Mouse (Mus musculus): ENCODE measurements around the gene Polk.

The Polk gene

DNA sequence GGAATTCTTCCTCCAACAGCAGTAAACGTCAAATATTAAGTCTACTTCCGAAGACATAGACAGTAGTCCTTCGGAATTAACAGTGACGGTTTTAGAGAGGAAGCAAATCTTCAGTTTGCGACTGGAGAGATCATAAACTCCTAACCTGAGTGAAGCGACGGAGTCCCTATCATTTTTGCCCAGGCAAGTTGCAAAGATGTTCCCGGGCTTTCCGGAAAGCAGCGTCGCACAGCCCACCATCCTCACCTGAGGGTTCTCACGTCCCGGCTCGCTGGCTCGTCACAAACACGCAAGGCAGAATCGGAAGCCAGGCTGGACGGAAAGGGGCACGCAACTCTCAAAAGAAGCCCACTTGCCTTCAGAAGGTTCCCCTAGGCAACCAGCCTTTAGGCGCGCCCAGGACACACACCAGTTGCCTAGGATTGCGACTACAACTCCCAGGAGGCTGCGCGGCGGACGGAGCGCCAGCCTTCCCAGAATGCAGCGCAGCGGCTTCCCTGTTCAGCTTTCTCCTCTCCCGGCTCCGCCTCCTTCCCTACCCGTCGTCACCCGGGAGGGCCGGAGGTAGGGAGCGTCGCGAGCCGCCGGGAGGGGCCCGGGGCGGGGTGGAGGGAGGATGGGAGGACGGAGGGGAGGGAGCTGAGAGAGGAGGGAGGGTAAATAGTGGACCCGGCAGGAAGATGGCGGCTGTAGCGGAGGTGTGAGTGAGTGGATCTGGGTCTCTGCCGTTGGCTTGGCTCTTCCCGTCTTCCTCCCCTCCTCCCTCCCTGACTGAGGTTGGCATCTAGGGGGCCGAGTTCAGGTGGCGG lies at the start of gene Polk, which contains the start of gene Col4a3bp:
Gene Polk, minus strand, starts transcription at position 499 of the 809 bp plus-strand sequence.
Gene Col4a3bp, plus strand, starts transcription at position 538 of the 809 bp plus-strand sequence.
- peak; percentile 95 for DNase-seq (ENCODE audit: low read depth, low spot score)

DNA sequence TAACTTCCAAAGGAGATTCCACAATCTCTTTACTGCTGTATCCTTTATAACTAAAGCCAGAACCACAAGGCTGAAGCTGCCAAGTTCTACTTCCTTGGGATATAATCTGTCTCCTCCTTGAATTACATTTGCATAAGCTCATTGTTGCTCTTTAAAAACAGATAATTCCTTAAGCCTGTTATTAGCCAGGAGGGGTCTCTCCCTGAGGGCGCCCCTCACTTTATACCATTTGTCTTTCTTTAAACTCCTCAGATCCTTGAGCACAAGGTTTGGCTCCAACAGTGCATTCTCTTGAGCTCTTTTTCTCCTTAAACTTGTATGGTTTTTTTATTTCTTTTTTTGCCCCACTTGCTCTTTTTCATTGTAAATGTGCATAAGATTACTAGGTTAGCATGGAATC lies 46.3 kb upstream of the Polk start:
- no peak for DNase-seq (ENCODE audit: low read depth, low spot score)

DNA sequence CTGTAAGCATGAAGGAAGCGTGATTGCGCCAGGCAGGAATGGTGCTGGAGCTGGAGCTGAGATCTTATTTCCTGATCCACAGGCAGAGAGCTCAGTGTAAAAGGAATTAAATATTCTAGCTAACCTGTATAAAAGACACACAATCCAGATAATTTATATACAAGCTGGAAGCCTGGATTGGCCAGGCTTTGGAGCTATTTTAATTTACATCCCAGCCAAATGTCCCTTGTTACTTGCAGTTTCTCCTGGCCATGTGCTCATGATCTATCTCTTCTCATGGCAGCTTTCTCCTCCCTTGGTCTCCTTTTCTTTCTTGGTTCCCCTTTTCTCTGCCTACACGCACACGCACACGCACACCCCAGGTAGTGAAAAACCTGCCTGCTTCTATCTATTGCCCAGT lies 44.2 kb upstream of the Polk start:
- DNase-seq (ENCODE audit: low read depth, low spot score) = no peak

DNA sequence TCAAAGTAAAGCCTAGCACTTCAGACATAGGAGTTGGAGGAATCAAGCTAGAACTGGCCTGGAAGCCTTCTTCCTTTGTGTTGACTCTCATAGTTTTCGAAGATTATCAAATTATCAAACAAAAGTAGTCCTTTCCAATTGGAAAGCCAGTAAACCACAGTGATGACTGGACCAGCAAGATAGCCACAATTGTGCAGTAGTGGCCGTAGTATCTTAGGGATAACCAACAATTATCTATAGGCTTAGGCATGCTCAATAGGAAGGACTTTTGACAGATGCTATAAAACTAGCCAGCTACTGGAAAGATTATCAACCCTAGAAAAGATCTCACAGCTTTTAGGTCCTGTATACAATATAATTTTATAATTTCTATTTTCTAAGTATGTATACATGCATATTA lies 41.8 kb upstream of the Polk start:
- DNase-seq (ENCODE audit: low read depth, low spot score) = no peak

DNA sequence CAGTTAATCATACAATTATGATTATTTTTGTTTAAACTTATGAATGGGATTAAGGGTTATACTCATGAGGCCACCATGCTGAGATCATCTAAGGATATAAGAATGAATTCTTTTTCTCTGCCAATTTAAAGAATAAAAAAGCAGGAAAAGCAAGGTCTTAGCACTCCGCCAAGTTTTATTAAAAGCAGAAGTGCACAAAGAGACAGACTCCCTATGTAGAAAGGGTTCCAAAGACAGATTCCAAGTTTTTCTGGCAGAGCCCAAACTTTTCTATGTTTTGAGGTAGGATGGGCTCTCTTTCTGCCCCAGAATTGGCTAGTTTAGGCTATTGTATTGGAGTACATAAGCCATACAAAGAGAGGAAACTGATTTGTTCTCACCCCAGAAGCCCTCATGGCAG lies 37.6 kb upstream of the Polk start:
- no peak for DNase-seq (ENCODE audit: low read depth, low spot score)

DNA sequence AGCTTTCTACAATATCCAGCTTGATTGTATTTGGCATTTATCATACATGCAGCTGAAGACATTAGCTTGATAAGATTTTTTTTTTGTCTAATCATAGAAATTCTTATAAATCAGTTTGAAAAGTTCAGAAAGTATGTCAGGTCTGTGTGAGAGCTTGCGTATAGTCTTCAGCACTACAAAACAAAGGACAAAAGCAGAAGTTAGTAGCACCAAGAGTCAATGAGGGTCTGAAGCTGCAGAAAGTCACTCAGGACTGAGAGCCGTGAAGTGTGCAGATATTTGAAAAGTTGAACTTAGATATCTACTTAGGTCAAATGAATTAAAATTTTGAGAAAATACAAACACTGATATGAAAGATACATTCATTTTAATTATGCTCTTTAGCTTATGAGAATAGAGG lies 36.7 kb upstream of the Polk start:
- no peak for DNase-seq (ENCODE audit: low read depth, low spot score)

DNA sequence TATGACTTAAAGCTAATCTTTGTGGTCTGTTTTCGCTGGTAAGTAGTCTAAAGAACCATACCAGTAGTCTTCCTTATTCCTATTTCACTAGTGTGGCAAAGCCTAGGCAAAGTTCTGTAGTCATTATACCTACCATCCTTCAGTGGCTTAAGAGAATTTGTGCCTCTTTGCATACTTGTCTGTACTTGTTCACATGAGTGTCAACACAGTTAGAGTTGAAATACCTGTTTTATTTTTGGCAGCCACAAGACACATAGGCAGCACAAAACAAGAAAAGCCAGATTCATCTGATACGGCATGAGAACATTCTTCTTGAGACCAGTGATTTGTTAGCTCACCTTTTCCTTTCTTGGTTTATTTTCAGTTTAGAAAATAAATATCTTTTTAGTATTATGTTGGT lies 31.8 kb upstream of the Polk start:
- DNase-seq (ENCODE audit: low read depth, low spot score) = no peak

DNA sequence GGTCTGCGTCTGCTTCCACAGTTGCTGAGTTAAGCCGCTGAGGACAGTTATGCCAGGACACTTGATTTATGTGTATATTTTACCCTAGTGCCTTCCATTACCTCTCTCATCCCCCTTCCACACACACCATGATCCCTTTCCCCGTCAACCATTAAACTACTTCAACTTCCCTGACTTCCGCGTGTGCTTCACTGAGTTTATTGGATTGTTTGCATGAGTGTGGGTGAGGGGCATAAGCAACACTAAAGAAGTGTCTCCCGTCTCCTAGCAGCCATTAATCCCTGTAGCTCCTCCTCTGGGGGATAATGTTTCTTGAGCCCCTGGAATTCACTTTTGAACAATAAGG lies 28.6 kb upstream of the Polk start:
- no peak for DNase-seq (ENCODE audit: low read depth, low spot score)

DNA sequence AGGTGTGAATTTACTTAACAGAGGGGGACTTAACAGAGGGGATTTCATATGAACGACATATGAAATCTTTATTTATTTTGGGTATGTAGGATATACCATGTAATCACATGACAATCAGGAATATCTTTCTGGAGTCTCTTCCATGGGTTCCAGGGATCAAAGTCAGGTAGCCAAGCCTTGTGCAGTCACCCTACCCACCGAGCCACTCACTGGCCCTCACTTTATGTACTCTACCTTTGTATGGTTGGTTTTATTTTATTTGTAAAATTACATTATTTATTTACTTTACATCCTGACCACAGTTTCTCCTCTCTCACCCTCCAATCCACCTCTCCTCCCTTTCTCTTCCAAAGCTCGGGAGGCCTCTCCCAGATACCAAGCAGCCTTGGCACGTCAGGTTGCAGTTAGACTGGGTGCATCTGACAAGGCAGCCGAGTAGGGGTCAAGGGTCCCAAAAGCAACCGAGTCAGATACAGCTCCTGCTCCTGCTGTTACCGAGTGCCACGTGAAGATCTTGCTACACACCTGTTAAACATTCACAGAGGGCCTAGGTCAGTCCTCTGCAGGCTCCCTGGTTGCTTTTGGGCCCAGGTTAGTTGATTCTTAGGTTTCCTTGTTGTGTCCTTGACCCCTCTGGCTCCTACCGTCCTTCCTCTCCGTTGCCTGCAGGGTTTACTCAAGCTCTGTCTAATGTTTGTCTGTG lies 28.1 kb upstream of the Polk start:
- no peak for DNase-seq (ENCODE audit: low read depth, low spot score)

DNA sequence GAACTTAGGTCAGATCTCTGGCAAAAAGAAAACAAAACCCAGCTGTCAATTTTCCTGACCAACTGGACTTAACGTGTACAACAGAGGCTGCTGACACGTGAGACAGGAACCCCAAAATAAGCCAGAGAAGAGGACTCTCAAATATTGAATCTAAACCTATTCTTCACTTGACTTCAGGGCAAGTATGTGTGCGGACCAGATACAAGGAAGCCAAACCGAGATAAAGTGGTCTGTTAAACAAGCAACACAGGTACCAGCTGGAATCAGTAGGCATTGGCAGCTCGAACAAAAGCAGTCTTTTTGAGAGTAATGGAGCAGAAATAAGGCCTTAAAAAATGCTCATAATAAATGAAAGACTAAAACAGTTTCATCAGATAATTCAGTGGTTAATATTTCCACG lies 25.6 kb upstream of the Polk start:
- DNase-seq (ENCODE audit: low read depth, low spot score) = no peak

DNA sequence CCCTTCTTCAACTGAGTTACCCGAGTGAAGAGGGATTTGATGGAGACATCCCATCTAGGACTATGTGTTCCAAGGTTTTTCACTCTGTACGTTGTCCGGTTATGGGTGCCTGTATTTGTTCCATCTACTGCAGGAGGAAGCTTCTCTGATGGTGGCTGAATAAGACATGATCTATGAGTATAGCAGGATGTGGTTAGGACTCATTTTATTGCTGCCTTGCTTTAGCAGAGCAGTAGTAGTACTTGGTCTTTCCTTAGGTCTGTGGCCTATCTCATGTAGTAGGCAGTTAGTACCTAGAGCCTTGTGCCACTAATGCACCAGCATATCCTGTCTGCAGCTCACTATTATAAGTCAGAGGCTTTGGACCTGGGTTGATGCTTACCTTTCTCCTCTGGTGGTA lies 12.7 kb upstream of the Polk start:
- no peak for DNase-seq (ENCODE audit: low read depth, low spot score)

DNA sequence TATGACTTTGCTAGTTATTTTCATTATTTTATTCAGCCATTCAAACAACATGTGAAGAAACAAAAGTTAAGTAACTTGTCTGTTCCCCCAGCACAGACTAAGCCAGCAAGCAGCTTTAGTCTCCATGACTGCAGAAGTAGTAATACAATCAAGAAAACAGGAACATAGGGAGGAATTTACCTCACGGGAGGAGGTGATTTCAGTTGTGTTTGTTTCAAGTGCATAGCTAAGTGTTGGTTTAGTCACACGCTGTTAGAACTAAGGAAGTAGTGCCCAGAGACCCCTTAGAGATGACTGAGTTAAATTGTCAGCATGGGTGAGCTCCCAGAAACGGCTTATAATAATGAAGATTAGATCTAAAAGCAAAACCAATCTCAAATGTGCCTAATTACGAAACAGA lies 5.6 kb upstream of the Polk start:
- DNase-seq (ENCODE audit: low read depth, low spot score) = no peak

DNA sequence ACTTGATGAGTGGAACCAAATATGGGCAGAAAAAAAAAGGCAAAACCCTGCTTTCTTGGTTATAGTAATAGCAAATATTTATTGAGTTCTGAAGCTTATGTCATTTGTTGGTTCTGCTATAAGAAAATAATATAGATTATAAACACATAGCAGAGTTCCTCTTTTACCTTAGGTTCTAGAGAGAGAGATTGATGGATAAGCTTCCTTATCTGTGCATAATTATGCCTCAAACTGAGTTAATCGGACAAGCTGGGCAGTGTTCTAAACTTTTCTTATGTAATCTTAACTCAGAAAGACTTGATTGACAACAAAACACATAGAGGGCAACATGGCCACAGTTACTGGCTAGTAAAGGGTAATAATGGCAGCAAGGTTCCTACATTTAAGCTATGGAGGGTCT lies 4.9 kb upstream of the Polk start:
- no peak for DNase-seq (ENCODE audit: low read depth, low spot score)

DNA sequence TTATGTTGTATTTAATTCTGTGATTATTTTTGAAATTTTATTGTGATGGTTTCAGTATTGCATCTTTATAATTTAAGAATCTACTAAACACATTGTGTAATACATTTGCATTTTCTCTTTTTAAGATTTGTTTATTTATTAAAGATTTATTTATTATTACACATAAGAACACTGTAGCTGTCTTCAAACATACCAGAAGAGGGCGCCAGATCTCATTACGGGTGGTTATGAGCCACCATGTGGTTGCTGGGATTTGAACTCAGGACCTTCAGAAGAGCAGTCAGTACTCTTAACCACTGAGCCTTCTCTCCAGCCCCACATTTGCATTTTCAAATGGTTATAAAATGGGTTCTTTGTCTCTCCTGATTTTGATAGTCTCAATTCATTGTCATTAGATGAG lies 2.1 kb upstream of the Polk start:
- peak; percentile 38 for DNase-seq (ENCODE audit: low read depth, low spot score)

DNA sequence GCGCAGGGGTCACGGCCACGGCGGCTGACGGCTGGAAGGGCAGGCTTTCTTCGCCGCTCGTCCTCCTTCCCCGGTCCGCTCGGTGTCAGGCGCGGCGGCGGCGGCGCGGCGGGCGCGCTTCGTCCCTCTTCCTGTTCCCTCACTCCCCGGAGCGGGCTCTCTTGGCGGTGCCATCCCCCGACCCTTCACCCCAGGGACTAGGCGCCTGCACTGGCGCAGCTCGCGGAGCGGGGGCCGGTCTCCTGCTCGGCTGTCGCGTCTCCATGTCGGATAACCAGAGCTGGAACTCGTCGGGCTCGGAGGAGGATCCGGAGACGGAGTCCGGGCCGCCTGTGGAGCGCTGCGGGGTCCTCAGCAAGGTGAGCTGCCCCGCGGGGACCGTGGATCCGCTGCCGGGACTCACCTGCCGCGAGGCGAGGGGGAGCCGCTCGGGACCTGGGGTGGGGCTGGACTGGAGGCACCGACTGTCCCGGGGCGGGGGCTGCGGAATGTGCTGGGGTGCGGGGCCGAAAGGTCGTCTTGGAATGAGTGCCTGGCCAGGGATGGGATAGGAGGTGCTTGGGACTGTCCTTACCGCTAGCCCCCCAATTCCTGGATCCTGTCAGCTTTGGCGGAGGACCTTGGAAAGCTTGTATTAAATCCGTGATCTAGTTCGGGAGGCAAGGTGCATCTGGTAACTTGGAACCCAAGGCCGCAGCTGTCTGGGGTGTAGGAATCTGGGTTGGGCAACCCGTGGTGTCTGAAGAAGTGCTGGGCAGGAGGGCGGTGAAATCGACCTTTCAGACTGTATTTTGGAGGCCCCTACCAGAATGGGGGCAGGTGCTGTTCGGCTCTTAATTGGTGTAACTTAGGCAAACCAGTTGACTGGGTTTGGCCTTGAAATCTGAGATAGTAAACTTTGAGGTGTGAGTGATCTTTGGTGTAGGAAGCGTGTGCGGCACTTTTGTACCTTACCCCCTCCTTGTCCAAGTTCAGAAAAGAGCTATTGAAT lies 817 bp upstream of the Polk start:
- DNase-seq (ENCODE audit: low read depth, low spot score) = peak; percentile 51

DNA sequence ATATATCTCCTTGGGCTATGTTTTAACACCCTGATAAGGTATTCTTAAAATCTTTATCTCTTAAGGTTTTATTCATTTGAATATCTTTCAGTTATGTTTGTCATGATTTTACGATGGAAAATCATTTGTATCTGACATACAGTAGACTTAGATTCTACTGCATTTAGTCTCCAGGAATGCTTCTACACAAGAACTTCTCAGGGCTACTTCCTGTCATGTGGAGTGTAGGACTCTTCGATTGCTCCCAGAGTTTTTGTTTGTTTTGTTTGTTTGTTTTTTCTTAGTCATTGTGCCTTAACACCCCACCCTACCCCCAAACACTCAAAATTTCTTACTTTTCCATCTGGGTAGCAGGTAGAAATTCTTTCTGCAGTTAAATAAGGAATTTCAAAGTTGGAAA lies 998 bp downstream of the Polk start:
- no peak for DNase-seq (ENCODE audit: low read depth, low spot score)

DNA sequence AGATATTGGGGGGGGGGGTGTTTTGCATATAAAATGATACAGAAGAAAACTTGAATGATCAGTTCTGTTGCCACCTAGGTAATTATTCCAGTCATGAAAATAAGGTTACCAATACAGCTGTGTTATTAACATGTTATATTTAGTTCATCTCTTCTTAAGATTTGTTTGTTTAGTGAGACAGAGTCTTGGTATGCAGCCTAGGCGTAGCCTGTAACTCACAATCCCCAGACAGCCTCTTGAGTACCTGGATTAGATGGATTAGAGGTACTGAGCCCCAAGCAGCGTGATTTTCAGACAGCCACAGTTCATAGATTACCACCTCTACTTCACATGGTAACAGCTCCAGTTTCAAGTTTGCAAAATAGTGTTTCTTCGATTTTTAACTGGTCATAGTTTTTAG lies 4.3 kb downstream of the Polk start:
- DNase-seq (ENCODE audit: low read depth, low spot score) = no peak

DNA sequence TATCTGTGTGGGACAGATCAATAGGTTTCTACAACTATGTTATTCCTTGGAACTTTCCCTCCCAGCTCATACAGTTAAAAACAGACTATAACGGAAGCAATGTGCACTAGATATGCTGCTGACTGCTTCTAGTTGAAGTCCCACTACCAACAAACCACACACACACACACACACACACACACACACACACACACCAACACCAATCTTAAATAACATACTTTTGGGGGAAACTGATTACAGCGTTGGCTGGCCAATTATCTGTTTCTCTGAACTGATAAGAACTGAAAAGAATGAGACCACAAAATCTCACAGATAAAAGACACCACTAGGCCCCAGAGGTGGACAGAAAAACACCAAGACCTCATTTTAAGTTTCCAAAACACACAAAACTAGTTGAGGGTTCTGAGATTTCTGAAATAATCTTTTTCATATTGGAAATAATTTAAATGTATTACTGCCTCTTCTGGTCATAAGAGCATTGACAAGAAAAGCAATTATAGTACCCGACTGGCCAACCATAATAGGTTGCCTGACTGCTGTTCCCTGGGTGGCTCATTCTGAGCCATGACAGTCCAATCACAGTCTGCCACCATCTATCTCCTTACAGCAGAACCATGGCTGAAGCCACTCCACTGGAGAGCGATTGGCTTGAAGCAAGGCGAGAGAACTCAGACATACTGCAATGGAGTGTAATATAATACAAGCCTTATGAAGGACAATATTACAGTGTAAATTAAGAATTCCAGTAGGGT lies 5.4 kb downstream of the Polk start:
- DNase-seq (ENCODE audit: low read depth, low spot score) = no peak

DNA sequence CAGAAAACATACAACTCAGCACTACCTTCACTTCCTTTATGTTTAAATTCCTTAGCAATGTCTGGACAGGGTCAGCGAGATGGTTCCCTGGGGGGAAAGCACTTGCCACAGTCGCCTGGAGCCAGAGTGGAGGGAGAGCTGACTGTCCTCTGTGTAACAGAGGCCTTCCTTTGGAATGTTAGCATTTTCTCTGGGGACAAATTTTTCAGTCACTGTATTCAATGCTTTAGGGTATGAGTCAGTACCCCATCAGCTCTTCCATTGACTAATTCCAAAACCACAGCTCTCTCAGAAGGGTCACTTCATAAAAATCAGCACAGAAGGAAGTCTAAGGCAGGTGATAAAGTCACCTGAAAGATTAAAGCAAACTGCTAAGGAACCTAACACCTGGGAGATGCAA lies 8.6 kb downstream of the Polk start:
- DNase-seq (ENCODE audit: low read depth, low spot score) = no peak

DNA sequence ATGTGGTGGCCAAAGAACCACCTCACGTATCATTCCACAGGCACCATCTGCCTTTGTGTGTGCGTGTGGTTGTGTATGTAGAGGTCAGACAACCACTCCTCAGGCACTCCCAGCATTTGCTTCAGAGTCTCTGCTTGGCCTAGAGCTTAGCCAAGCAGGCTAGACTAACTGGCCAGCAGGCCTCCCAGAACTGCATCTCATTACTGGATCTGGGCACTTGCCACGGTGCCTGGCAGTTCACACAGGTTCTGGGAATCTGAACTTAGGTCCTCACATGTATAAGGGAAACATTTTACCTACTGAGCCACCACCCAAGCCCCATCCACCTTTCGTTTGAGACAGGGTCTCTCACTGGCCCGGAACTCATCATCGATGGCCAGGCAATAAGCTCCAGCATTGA lies 10.2 kb downstream of the Polk start:
- no peak for DNase-seq (ENCODE audit: low read depth, low spot score)

DNA sequence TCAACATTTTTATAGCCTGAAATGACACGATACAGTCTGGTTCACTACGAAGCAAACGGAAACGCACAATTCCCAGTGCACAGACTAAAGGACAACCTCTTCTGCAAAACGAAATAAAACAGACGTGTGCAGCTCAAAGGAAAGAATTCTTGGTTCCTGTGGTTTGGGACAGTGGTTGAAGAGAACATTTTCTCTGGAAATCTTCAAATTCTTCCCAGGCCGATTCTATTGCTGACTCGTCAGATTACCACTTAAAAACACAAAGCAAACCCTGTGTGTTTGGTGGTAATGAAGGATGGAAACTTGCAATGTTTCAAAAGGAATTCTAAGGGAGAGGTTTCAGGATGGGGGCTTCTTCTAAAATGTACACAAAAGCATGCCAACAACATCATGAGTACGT lies 12.3 kb downstream of the Polk start:
- DNase-seq (ENCODE audit: low read depth, low spot score) = no peak
